Mouse (Mus musculus) testis, postnatal 10 days (tissue): Measurements from ENCODE around the gene Chrm4.
A peak's percentile ranks its signal among the peaks of the same experiment; 100 is the strongest.

Experiments used
- DNase-seq: peaks from one replicate; pipeline ENCODE4 v3.0.0; 2021; ENCODE audit warnings: low spot score

Chrm4 gene

DNA sequence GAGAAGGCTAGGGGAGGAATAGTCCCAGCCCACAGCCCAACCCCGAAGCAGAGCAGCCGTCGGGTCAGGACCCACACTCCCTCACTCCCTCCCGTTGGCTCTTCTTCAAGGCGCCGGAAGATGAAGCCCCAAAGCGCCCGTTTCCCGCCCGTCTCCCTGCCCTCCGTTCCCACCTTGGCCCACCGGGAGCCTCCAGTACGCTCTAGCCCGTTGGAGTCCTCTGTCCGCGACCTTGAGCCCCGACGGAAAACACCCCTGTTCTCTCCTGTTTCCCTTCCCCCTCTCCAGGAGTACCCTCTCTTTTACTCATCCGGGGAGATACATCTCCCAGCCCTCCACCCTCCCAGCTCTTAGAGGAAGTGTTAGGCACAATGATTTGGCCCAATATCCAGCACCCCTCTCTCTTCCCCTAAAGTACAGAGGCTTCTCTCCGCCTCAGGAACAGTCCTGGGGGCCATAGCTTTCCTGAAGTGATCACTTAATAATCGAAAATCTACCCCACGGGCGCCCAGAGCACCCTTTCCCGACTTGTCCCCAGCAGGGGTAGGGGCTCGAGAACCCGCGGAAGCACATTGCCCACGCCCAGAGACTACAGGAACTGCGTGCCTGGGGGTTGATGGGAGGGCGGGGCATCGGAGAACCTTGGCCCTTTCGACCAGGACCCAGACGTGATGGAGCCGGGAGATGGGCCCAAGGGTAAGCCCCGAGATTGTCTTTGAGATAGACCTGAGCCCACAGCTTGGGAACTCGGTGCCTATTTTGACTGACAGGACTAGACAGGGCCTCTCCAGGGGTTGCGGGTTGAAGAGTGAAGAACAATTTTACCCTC is 4.2 kb upstream of the Chrm4 start:
- DNase-seq, result peak; percentile 50

DNA sequence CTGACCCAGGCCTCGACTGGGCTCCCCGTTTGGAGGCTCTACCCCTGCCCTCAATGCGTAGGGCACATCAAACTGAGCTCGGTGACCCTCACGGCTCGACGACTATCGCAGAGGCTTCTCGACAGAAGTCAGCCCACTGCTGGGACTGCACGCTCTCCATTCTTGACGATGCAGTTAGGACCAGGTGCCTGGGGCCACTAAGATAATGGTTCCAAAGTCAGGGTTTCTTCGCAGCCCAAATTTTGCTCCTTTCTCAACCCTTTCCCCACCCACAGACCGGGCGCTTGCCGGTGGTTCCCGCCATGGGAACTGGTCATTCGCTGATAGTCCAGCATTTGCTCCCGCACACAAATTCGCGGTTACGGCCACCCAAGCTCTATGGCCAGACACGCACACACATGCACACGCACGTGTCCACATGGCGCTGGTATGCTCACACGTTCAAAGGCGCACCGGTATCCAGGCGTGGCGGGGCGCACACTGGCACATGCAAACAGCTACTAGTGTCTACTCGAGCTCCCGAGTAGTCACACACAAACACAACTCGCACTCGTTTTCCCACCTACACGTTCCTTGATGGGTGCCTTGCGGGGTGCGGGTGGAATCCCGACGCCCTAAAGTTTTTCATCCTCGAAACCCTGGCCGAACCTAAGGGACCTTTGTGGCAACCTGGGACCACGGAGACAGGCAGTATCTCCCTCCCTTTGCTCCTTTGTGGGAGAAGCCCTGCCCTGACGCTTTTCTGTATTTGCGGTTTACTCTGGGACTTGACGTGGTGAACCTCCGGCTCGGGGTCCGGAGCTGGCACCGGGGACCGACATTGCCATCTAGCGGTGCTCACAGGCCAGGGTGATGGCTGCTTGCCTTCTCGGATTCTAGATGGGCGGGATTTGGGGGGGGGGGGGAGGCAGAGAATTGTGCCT is 3.4 kb upstream of the Chrm4 start:
- peak; percentile 83 for DNase-seq

DNA sequence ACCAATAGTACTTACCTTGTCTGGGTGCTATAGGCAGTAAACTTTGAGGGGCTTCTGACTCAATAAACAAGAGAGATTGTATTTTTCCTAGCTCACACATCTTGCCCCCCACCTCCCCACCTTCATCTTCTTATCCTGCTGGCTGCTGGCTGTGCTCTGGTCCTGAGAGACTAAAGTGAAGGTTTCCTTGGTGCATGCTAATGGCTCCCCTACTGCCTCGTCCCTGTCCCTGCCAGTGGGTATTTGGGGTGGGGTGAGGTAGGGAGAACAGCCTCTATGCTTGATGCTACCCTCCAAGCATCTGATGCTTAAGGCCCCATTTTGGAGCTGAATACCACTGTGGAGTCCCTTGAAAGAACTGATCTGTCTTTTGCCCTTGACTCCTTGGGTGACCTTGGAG is 2.3 kb upstream of the Chrm4 start:
- DNase-seq, result peak; percentile 31

DNA sequence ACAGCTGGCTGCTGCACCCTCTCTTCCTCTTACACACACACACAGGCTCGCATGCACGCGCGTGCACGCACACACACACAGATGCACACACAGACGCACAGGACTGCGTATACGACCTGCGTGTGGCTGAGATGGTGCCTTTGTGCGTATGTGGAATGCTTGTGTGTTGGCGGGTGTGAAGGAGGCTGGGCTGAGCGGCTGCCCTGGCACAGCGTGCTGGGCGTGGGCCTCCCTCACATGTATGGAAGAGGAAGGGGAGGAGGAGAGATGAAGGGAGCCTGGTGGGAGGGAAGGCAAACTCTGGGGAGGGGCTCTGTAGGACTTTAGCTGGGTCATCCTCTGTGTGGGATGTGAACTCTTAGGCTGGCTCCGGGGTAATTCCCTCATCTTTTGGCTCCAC is 1.6 kb upstream of the Chrm4 start:
- peak; percentile 41 for DNase-seq

DNA sequence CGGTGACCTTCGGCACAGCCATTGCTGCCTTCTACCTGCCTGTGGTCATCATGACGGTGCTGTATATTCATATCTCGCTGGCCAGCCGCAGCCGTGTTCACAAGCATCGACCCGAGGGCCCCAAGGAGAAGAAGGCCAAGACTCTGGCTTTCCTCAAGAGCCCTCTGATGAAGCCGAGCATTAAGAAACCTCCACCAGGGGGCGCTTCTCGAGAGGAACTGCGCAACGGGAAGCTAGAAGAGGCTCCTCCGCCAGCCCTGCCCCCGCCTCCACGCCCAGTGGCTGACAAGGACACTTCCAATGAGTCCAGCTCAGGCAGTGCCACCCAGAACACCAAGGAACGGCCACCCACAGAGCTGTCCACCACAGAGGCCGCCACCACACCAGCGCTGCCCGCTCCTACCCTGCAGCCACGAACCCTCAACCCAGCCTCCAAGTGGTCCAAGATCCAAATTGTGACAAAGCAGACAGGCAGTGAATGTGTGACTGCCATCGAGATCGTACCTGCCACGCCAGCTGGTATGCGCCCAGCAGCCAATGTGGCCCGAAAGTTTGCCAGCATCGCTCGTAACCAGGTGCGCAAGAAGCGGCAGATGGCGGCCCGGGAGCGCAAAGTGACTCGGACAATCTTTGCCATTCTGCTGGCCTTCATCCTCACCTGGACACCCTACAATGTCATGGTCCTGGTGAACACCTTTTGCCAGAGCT is 931 bp downstream of the Chrm4 start:
- peak; percentile 92 for DNase-seq

DNA sequence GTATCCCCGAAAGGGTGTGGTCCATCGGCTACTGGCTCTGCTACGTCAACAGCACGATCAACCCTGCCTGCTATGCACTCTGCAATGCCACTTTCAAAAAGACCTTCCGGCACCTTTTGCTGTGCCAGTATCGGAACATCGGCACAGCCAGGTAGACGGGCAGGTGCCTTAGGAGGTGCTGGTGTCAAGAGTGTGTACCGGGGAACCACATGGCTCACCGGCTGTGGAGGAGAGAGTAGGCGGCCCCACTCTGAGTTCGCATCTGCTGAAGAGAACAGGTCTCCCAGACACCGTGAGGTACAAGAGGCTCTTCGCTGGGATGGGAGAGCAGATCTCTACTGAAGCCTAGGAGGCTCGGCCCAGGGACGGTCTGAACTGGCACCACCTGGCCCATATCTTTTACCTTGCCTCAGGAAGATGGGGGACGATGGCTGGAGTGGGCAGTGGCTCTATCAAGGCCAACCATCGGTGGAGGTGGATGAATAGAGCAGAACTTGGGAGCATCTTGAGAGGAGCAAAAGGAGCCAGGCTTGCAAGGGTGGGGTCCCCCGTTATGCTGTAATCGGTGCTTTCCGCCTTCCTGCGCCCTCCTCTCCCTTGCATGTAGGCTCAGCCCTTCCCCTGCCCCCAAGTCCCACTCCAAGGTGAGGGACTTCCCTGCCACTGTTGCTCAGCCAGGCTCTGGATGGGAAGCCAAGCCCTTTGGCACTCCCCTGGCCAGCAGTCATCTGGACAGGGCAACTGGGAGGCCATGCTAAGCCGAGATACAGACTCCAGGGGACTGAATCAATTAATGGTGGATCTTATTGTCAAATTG is 1.7 kb downstream of the Chrm4 start:
- DNase-seq, result peak; percentile 43

DNA sequence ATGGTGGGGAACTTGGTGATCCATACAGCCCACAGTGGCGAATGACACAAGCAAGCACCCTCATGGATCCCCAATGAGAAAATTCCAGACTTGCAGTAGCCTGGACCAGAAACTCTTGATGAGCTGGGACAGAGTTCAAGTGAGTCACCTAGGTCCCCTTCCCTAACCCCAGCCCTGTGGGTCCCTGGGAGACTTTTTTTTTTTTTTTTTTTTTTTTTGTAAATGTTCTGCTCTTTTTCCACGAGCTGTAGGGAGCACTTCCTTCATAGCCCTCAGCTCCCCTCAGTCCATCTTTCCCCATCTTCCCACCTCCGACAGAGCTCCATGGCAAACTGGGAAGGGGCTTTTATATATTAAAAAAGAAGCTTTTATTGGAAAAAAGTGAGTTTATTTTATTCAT is 2.4 kb downstream of the Chrm4 start:
- no peak for DNase-seq

DNA sequence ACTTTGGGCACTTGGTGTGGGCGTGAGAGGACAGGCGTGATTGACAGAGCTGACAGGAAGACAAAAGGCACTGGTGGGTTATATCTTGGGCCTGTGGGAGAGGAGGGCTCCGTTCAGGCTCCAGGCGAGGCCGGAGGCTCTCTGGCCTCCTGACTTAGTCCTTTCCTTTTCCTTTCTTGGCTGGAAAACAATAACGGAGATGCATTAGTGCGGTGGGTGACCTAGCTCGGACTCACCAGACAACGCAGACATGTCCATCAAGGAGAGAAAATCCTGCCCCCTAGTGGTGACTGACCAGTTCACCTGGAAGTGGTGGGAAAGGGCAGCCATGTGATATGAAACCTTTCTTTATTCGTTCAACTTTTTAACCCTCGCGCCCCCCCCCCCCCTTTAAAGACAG is 2.9 kb downstream of the Chrm4 start:
- DNase-seq, result peak; percentile 77

DNA sequence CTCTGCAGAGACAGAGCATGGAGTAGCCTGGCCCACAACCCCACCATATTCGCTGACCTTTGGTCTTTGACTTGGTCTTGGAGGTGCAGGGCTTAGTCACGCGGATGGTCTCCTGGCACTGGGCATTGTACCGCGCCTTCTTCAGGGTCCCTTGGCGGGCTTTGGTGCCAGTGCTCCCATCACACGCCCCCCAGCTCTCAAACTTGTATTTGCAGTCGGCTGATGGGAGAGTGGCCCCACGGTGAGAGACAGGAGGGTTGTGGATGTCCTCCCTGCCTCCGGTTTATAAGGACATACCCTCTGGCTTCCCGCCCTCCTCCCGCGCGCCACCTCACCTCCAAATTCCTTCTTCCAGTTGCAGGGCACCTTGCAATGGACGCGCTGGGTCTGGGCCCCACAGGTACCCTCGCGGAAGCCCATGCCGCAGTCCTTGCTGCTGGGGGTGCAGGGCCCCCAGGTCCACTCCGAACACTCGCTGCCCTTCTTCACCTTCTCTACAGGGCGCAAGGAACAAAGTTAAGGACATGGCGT is 3.8 kb downstream of the Chrm4 start:
- DNase-seq, result no peak

DNA sequence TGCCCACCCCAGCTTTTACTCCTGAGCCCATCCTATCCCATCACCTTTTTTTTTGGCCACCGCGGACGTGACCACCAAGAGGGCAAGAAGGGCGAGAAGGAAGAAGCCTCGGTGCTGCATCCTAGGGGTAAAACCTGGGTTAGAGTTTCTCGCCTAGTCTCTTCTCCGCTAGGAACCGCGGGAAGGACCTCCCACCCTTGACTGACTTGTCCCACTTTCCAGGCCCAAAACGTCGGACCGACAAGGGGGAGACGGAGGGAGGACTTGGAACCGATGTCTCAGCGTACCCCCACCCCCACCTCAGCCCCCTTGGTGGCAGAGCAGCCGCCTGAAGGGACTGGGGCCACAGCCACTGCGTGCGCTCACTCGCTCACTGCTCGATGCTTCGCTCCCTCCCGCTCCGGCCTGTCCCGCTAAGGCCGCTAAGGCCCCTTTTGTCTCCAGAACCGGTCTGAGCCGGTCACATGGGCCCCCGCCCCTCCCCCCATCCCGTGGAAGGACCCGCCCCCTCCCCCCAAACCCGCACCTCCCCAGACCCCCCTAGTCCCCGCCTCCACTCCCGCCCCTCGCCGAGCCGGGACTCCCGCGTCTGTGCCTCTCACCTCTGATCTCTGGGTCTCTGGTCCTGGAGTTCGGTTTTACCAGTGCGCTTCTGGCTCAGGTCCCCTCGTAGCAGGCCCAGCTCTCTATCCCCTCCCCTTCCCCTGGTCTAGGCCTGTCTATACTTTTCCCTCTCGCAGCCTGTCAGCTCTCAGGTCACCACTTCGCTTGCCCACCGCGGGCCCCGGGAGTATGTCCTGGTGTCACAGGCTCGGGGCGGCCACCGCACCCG is 4.5 kb downstream of the Chrm4 start:
- DNase-seq, result peak; percentile 83

DNA sequence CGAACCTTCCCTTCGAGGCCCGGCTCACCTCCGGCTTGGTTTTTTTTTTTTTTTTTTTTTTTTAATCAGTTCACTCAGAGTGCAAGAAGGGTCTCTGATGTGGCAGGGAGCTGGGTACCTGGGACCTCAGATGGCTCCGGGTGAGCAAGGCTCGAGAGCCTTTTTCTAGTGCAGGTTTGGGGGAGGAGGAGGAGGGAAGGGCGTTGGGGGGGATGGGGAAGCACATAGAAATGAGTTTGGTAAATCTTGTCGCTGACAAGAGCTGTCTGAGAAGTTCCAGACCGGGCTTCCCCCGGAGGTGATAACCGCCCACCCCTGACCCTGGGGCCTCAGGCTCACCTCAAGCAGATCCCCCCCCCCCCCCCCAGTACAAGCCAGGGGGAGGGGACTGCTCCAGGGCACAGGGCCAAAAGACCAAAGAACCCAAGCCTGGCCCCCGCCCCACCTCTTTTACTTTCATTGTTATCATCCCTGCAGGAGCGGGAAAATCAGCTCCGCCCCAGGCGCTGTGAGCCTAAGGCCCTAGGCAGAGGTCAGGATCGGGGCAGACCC is 5.2 kb downstream of the Chrm4 start, which contains the start of gene Mdk:
Gene Mdk (minus strand): TSS at position 138 of the 552 bp plus-strand sequence.
- DNase-seq, result no peak

DNA sequence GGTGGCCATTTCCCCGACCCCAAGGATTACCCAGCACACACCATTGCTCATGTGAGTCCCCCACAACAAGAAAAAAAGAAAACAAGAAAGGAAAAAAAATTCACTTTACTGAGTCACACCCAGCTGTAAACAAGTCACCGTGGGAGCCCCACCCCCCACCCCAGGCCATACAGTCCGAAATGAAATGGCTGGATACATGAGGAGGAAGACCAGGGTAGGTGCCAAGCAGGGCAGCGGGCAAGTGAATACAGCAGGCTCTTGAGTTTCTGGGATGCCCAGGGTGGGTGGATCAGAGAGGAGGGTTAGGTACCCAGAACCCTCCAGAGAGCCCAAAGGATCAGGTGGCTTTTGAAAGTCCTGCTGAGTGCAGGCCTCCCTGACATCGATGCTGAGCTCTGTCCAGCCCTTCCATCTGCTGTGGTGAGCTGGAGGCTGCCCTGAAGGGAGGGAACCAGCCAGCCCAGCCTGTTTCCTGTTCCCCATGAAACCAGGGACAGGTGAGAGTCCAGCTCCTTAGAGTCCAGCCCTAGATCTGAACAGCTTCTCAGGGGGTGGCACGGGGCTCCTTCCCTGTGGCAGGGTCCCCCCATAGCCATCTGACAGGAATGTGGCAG is 5.8 kb downstream of the Chrm4 start:
- no peak for DNase-seq

DNA sequence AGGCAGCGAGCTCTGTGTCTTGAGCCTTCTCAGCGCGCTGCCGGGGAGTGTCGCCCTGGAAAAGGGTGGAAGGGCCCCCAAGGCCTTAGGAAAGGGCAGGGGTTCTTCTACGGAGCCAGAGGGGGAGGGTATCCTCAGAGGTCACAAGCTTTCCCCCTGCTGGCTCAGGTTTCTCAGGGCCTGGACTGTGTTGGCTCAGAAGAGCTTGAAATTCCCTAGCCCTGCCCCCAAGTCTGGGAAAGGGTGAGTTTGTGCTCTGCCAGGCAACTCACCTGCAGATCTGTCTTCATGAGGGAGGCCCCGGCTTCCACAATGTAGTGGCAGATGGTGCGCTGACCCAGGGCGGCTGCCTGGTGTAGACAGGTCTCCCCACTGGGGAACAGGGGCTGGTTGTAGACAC is 6.4 kb downstream of the Chrm4 start:
- no peak for DNase-seq

DNA sequence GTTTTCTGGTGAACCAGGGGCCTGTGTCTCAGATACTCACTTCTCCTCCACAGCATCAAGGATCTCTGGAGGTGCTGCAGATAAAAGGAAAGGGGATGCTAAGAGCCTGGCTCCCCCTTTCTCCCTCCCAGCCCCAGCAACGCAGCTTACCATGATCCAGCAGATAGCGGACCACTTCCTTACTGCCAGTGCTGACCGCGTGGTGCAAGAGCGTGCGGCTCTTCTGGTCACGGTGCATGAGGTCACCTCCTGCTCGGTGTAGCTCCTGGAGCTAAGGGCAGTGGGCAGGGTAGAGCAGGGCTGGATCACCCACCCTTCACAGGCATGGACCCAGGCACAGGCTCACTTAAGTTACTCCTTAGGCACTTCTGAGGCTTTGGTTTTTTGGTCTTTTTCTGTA is 7.0 kb downstream of the Chrm4 start:
- no peak for DNase-seq

DNA sequence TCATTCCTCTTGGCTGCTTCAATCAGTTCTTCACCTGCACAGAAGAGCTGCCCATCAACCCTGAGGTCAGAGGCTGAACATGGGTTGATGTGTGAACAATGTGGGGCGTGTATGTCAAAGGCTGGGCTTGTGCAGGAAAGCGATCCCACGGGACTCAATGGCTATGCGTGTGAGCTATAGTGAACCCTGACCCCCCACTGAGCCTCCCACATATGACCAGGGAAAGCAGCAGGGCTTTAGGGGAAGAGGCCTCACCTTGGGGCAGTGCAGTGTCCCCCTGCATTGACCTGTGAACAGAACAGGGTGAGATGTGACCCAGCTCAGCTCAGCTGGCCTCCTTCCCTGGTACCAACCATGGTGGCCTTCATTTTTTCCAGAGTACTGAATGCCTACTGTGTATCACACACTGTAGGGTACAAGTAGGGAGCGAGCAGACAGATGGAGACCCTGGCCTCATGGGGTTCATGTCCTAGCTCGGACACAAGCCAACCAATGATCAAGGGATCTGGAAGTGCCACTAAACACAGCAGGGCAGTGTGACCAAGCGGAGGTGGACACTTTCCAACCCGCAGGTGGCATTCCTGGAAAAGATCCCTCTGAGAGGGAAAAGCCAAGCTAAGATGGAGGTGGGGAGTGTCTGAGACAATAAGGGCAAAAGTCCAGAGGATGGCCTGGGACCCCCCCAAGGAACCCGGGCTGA is 7.9 kb downstream of the Chrm4 start:
- DNase-seq, result no peak

DNA sequence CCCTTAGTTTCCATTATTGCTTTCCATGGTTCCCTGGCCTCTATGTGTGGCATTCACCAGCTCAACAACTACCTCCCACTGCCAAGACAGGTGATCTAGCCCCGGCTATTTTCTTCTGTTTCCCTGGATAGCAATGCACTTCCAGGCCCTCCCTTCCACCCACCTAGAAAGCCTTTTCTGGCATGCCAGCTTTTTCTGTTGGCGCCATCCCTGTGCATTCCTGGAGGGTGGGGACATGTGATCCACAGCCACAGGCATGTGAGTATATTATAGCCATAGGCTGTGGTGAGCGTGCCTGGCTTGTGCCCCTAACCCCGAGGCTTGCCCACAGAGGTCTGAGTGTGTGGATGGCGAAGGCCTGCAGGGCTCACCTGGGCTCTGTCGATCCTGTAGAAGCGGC is 9.1 kb downstream of the Chrm4 start:
- DNase-seq, result no peak

DNA sequence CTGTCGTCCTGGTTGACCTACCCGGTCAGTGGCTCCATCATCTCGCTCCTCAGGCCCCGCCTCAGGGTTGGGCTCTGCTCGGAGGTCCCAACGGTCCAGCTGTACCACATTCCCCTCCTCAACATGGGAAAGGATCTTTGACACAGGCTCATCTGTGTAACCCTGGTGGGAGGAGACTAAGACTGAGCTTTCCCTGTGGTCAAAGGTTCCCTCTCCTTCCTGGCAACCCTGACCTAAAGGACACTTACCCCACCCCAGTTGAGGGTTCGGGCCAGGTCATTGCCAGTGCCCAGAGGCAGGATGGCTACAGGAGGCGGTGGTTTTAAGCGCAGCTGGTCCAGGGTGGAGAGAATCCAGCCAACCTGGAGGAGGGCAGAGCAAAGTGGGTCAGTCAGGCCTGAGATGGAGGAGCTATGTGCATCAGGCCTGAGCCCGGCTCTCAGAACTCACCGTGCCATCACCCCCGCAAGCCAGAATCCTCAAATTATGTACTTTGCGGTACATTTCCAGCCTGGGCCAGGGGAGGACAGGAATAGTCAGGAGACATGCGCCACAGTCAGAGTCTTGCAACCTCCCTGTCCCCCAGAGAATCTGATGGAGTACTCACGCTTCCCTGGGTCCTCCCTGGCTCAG is 12.4 kb downstream of the Chrm4 start:
- DNase-seq, result no peak

DNA sequence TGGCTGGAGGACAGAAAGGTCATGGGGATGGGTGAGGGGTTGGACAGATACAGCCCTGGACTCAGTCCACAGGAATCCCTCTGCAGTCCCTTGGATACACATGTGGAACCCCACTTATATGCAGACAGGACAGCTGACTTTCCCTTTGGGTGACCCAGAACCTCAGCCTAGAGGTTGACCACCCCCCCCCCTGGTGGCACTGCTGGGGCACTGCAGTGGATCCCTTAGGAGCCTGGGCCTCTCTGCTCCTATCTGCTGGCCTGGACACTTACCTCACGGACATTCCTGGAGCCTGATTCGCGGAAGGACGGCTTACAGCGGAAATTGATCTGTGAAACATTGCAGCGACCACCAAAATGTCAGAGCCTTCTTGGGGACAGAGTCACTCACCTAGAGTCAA is 15.3 kb downstream of the Chrm4 start:
- DNase-seq, result no peak
